In the genomic region with DNA sequence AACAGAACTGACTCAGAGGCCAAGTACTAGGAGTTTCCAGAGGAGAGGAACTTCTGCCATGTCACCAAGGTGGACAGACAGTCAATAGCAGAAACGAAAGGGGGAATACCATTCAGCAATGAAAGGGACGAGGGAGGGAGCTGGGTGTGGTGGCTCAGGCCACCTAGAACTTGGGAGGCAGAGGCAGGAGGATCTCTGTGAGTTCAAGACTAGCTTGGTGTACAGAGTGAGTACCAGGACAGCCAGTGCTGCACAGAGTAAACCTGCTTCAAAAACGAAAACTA, we compare ENCODE assay signal across 17 mouse cellular contexts. TPM values are rescaled to one million over a fixed set of nuclear protein-coding genes. Genes with fewer than 3 reads are reported as not detected.
DNase-seq lines count a peak whose midpoint lies in the region; ATAC-seq and TF ChIP-seq lines count a peak whose summit lies in the region.
"Had no signal": no experiment of that assay in that cellular context is flagged by ENCODE, and none has a peak within 500 bp of the region (broad histone marks: within the 10 kb centered on the region; RNA-seq: fewer than 3 reads in every experiment).

No protein-coding gene starts in this region.

- H3K27me3 ChIP-seq in cerebellum, adult 2 months (ENCODE audit: control insufficient read depth, insufficient read depth, low read length): no peaks in the 10 kb centered on the region
- no peaks in the 10 kb centered on the region for H3K27me3 ChIP-seq in lung, postnatal 0 days (replicated peaks; ENCODE audit: insufficient read depth, low read length)
- H3K27me3 ChIP-seq: embryonic facial prominence, embryonic 12.5 days; forebrain, embryonic 15.5 days; Patski had no signal

- H3K36me3 ChIP-seq in lung, postnatal 0 days (ENCODE audit: insufficient read depth, low read length): peaks cover 4% of the 10 kb centered on the region
- H3K36me3 ChIP-seq: embryonic facial prominence, embryonic 10.5 days; embryonic facial prominence, embryonic 12.5 days; forebrain, embryonic 15.5 days; G1E had no signal

- no peak for TF ChIP-seq EP300 in lung, postnatal 0 days (IDR thresholded peaks at IDR 0.05)

- WGBS in cerebellum, adult 2 months: 14% methylated on average over 3 of the region's 3 CpGs
- WGBS in lung, postnatal 0 days: 68% methylated on average over 3 of the region's 3 CpGs

- no peak overlapping the region for H3K9ac ChIP-seq in lung, postnatal 0 days (replicated peaks; ENCODE audit: low read depth)
- H3K9ac ChIP-seq: embryonic facial prominence, embryonic 12.5 days; forebrain, embryonic 13.5 days; forebrain, embryonic 15.5 days; forebrain, postnatal 0 days had no signal

- peaks cover 34% of the 10 kb centered on the region for H3K4me1 ChIP-seq in cerebellum, adult 2 months (ENCODE audit: control insufficient read depth, insufficient read depth, low read length)
- no peaks in the 10 kb centered on the region for H3K4me1 ChIP-seq in lung, postnatal 0 days (ENCODE audit: insufficient read depth, low read depth, low read length)
- H3K4me1 ChIP-seq: embryonic facial prominence, embryonic 12.5 days; forebrain, embryonic 13.5 days; forebrain, embryonic 15.5 days had no signal

- H3K9me3 ChIP-seq in lung, postnatal 0 days (ENCODE audit: low read length): 0 out of 2 replicates have a peak, but pooled peaks cover 4% of the 10 kb centered on the region
- H3K9me3 ChIP-seq: embryonic facial prominence, embryonic 12.5 days; forebrain, embryonic 15.5 days had no signal

- no peak for DNase-seq in cerebellum, adult 2 months
- DNase-seq in cerebellum, postnatal 14 days: no peak
- no peak for DNase-seq in lung, postnatal 0 days (ENCODE audit: low spot score)
- DNase-seq in lung, postnatal 4 days: no peak
- DNase-seq in gastrocnemius, adult 18-20 months (ENCODE audit: low spot score): no peak
- DNase-seq: adrenal gland, adult 8-10 months; adrenal gland, postnatal 14 days; adrenal gland, postnatal 36 days; forebrain, postnatal 0 days had no signal

- peak overlapping the region; percentile 73 for H3K27ac ChIP-seq in cerebellum, adult 2 months (ENCODE audit: insufficient read depth, low read length)
- no peak overlapping the region for H3K27ac ChIP-seq in lung, postnatal 0 days (ENCODE audit: low read length)
- H3K27ac ChIP-seq: embryonic facial prominence, embryonic 10.5 days; embryonic facial prominence, embryonic 12.5 days; forebrain, embryonic 13.5 days; forebrain, embryonic 15.5 days had no signal

- 0 out of 2 replicates have a peak, but pooled peaks have one; percentile 3 for ATAC-seq in lung, postnatal 0 days
- ATAC-seq: activated CD4-positive, CD25-positive, alpha-beta regulatory T cell, adult 4 months; forebrain, embryonic 13.5 days; forebrain, embryonic 15.5 days; forebrain, postnatal 0 days; Patski had no signal

- peak overlapping the region; percentile 83 for H3K4me3 ChIP-seq in cerebellum, adult 2 months (replicated peaks; ENCODE audit: insufficient read depth, low read depth, low read length)
- no peak overlapping the region for H3K4me3 ChIP-seq in lung, postnatal 0 days (ENCODE audit: low read depth, low read length)
- H3K4me3 ChIP-seq: embryonic facial prominence, embryonic 10.5 days; embryonic facial prominence, embryonic 12.5 days; forebrain, embryonic 13.5 days; forebrain, embryonic 15.5 days had no signal

- no peak overlapping the region for H3K4me2 ChIP-seq in lung, postnatal 0 days (replicated peaks; ENCODE audit: low read depth, low read length)
- H3K4me2 ChIP-seq: embryonic facial prominence, embryonic 12.5 days; forebrain, embryonic 13.5 days; forebrain, embryonic 15.5 days had no signal

- TF ChIP-seq POLR2A in cerebellum, adult 2 months (IDR thresholded peaks at IDR 0.05; ENCODE audit: borderline replicate concordance, insufficient read depth, low read length): no peak

- TF ChIP-seq CTCF in cerebellum, adult 2 months (IDR thresholded peaks at IDR 0.05; ENCODE audit: borderline replicate concordance, insufficient read depth, low read depth, low read length): no peak
- no peak for TF ChIP-seq CTCF in lung, postnatal 0 days (IDR thresholded peaks at IDR 0.05)

RNA-seq across cellular contexts. Expression of gene Kcnc3, which starts 34.0 kb away (rescaled TPM):
- 368 and 423 TPM in 2 replicates for polyA plus RNA-seq in cerebellum, adult 2 months (2012; rRNA removed)
- 3.8 TPM in 2 replicates for polyA plus RNA-seq in lung, postnatal 0 days (2015; fragmentation: Nextera tagmentation; extraction: Ambion mirVana)
- total RNA-seq in gastrocnemius, adult 18-20 months (2021): 1 to 10 TPM; 3.7 to 5.1 TPM
- polyA plus RNA-seq: activated CD4-positive, CD25-positive, alpha-beta regulatory T cell, adult 4 months; G1E had no signal

RNA-seq across cellular contexts. Expression of gene Myh14, which starts 46.2 kb away (rescaled TPM):
- polyA plus RNA-seq in cerebellum, adult 2 months (2012; rRNA removed): 54.9 and 56.2 TPM in 2 replicates
- polyA plus RNA-seq in lung, postnatal 0 days (2015; fragmentation: Nextera tagmentation; extraction: Ambion mirVana): 202 and 215 TPM in 2 replicates
- total RNA-seq in gastrocnemius, adult 18-20 months (2021): 10 to 100 TPM; 43.2 to 45.2 TPM
- total RNA-seq: G1E had no signal
- polyA plus RNA-seq: G1E had no signal

RNA-seq across cellular contexts. Expression of gene Napsa, which starts 52.3 kb away (rescaled TPM):
- polyA plus RNA-seq in cerebellum, adult 2 months (2012; rRNA removed): 0.26 and 0.43 TPM in 2 replicates
- polyA plus RNA-seq in lung, postnatal 0 days (2015; fragmentation: Nextera tagmentation; extraction: Ambion mirVana): 824 and 832 TPM in 2 replicates
- total RNA-seq in gastrocnemius, adult 18-20 months (2021): under 1 TPM; 0.47 to 0.91 TPM
- polyA plus RNA-seq: C2C12 had no signal

Comparison
In these comparisons a context has a peak if more than half of its experiments do, and no peak if none do; other contexts are left out.
1. RNA of gene Kcnc3, which starts 34.0 kb away (polyA plus RNA-seq): 368 to 423 TPM in cerebellum, adult 2 months; 3.8 TPM in lung, postnatal 0 days; every median in the first group is over 10 times any median in the second.
2. RNA of gene Napsa, which starts 52.3 kb away (polyA plus RNA-seq): 824 to 832 TPM in lung, postnatal 0 days; 0.26 to 0.43 TPM in cerebellum, adult 2 months; every median in the first group is over 100 times any median in the second.